Mouse (Mus musculus): ENCODE measurements around the gene Pax8. TPM values are rescaled to one million over a fixed set of nuclear protein-coding genes. Genes with fewer than 3 reads are reported as not detected.

Gene Pax8
- polyA plus RNA-seq (2015; fragmentation: Nextera tagmentation; extraction: Ambion mirVana) = 0.28 and 0.31 TPM in 2 replicates

GRCm38 (mm10) chr2:24475420-24475819 lies at the start of gene Pax8:
Gene Pax8, minus strand, starts transcription at chr2:24475599.
- peaks cover 65% of the 10 kb centered on the region for H3K27me3 ChIP-seq
- 19% methylated on average over 9 of the region's 9 CpGs for WGBS (ENCODE audit: insufficient replicate concordance)

GRCm38 (mm10) chr2:24521430-24522226 lies 46.2 kb upstream of the Pax8 start:
- no peak for ATAC-seq (ENCODE audit: insufficient read depth)
- no peaks in the 10 kb centered on the region for H3K4me1 ChIP-seq (replicated peaks)
- peak overlapping the region; percentile 17; the same call in 1 of the 2 replicates for H3K4me3 ChIP-seq (replicated peaks)
- peaks cover 29% of the 10 kb centered on the region for H3K27me3 ChIP-seq
- no peak overlapping the region for H3K9ac ChIP-seq
- no peaks in the 10 kb centered on the region for H3K9me3 ChIP-seq (replicated peaks)
- H3K4me2 ChIP-seq = peak overlapping the region; percentile 42
- no peaks in the 10 kb centered on the region for H3K36me3 ChIP-seq (replicated peaks)
- WGBS (ENCODE audit: insufficient replicate concordance) = 3% methylated on average over 33 of the region's 33 CpGs
- H3K27ac ChIP-seq (replicated peaks) = no peak overlapping the region

More at GRCm38 (mm10) chr2:24475420-24475819, at the start of gene Pax8:
- H3K4me2 ChIP-seq = no peak within 1 kb of the TSS
- ATAC-seq (ENCODE audit: insufficient read depth) = no peak
- H3K4me3 ChIP-seq (replicated peaks) = no peak within 1 kb of the TSS
- H3K9ac ChIP-seq = no peak within 1 kb of the TSS
- no peaks in the 10 kb centered on the region for H3K4me1 ChIP-seq (replicated peaks)
- H3K36me3 ChIP-seq (replicated peaks) = no peaks in the 10 kb centered on the region
- no peak within 1 kb of the TSS for H3K27ac ChIP-seq (replicated peaks)
- H3K9me3 ChIP-seq (replicated peaks) = no peaks in the 10 kb centered on the region

DNA sequence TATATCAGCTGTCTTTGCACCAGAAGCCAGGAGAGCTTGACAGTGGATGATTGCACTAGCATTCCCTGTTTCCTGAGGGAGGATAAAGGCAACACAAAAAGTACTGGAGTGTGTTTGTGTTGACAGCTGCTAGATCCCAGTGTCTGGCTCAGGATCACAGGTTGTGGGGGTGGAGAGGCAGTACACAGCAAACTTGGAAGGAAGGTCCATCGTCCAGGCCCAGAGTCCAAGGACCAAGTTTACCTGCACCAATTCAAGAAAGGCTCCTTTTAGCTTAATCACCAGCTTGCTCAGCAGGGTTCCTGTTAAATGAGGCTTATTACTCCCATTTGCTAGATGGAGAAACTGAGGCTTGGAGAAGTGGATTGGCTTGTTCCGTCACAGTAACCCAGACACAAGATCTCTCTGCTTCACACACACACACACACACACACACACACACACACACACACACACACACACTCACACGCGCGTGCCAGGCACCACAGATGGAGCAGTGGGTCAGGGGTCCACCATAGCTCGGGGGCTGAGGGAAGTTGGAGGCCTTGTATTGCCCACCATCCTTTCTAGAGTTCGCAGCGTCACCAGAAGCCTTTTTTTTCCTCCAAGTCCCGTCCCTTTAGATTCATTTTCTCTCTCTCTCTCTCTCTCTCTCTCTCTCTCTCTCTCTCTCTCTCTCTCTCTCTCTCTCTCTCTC lies 45.3 kb upstream of the Pax8 start:
- no peak overlapping the region for H3K9ac ChIP-seq

GRCm38 (mm10) chr2:24516946-24517345 lies 41.5 kb upstream of the Pax8 start:
- WGBS (ENCODE audit: insufficient replicate concordance) = 60% methylated on average over 3 of the region's 3 CpGs

More for the DNA sequence above, 45.3 kb upstream of the Pax8 start:
- no peak overlapping the region for H3K27ac ChIP-seq (replicated peaks)
- 24% methylated on average over 9 of the region's 9 CpGs for WGBS (ENCODE audit: insufficient replicate concordance)
- H3K4me3 ChIP-seq (replicated peaks) = no peak overlapping the region
- H3K4me2 ChIP-seq = no peak overlapping the region
- H3K4me1 ChIP-seq (replicated peaks) = no peaks in the 10 kb centered on the region
- ATAC-seq (ENCODE audit: insufficient read depth) = no peak
- H3K27me3 ChIP-seq = peaks cover 29% of the 10 kb centered on the region
- H3K36me3 ChIP-seq (replicated peaks) = no peaks in the 10 kb centered on the region
- H3K9me3 ChIP-seq (replicated peaks) = no peaks in the 10 kb centered on the region

DNA sequence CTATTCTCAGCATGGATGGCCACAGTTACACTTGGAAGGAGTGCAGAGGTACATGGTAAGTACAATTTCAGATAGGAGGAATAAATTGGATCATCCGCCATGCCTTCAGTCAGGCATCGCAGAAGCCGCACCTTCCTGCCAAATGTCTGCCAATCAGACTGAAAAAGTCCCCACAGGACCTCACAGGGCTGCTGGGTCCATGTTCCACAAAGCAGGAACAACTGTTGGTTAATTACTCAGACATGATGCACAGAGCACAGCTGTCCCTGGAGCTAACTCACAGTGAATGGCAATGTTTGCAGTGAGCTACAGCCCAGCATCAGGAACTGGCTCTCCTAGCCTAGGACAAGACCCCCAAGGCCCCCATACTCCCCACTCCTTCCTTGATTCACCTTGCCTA lies 32.0 kb upstream of the Pax8 start:
- Histone ChIP-seq H3K9me3 (replicated peaks) (no peaks in the 10 kb centered on the region), H3K27me3 (no peaks in the 10 kb centered on the region), H3K4me2 (no peak overlapping the region), H3K9ac (no peak overlapping the region), H3K27ac (replicated peaks) (no peak overlapping the region), H3K36me3 (replicated peaks) (no peaks in the 10 kb centered on the region), H3K4me3 (replicated peaks) (no peak overlapping the region), H3K4me1 (replicated peaks) (no peaks in the 10 kb centered on the region)
- WGBS (ENCODE audit: insufficient replicate concordance) = 71% methylated on average over 3 of the region's 3 CpGs
- no peak for ATAC-seq (ENCODE audit: insufficient read depth)

More at GRCm38 (mm10) chr2:24516946-24517345, 41.5 kb upstream of the Pax8 start:
- no peak for ATAC-seq (ENCODE audit: insufficient read depth)
- no peaks in the 10 kb centered on the region for H3K4me1 ChIP-seq (replicated peaks)
- no peak overlapping the region for H3K4me2 ChIP-seq
- no peak overlapping the region for H3K27ac ChIP-seq (replicated peaks)
- H3K27me3 ChIP-seq = peaks cover 23% of the 10 kb centered on the region
- no peaks in the 10 kb centered on the region for H3K9me3 ChIP-seq (replicated peaks)
- H3K36me3 ChIP-seq (replicated peaks) = no peaks in the 10 kb centered on the region
- no peak overlapping the region for H3K4me3 ChIP-seq (replicated peaks)
- H3K9ac ChIP-seq = no peak overlapping the region

GRCm38 (mm10) chr2:24502963-24503471 lies 27.6 kb upstream of the Pax8 start:
- no peak for ATAC-seq (ENCODE audit: insufficient read depth)
- no peak overlapping the region for H3K4me2 ChIP-seq

GRCm38 (mm10) chr2:24500921-24501320 lies 25.5 kb upstream of the Pax8 start:
- no peak overlapping the region for H3K9ac ChIP-seq
- WGBS (ENCODE audit: insufficient replicate concordance) = 55% methylated on average over 2 of the region's 2 CpGs
- no peak overlapping the region for H3K27ac ChIP-seq (replicated peaks)
- no peaks in the 10 kb centered on the region for H3K36me3 ChIP-seq (replicated peaks)
- H3K4me3 ChIP-seq (replicated peaks) = no peak overlapping the region
- H3K27me3 ChIP-seq = no peaks in the 10 kb centered on the region
- H3K4me2 ChIP-seq = no peak overlapping the region
- no peaks in the 10 kb centered on the region for H3K9me3 ChIP-seq (replicated peaks)
- ATAC-seq (ENCODE audit: insufficient read depth) = no peak
- no peaks in the 10 kb centered on the region for H3K4me1 ChIP-seq (replicated peaks)

More at GRCm38 (mm10) chr2:24502963-24503471, 27.6 kb upstream of the Pax8 start:
- Histone ChIP-seq H3K9ac (no peak overlapping the region), H3K36me3 (replicated peaks) (no peaks in the 10 kb centered on the region), H3K27ac (replicated peaks) (no peak overlapping the region), H3K27me3 (no peaks in the 10 kb centered on the region), H3K9me3 (replicated peaks) (no peaks in the 10 kb centered on the region), H3K4me3 (replicated peaks) (no peak overlapping the region), H3K4me1 (replicated peaks) (no peaks in the 10 kb centered on the region)
- 36% methylated on average over 5 of the region's 5 CpGs for WGBS (ENCODE audit: insufficient replicate concordance)

DNA sequence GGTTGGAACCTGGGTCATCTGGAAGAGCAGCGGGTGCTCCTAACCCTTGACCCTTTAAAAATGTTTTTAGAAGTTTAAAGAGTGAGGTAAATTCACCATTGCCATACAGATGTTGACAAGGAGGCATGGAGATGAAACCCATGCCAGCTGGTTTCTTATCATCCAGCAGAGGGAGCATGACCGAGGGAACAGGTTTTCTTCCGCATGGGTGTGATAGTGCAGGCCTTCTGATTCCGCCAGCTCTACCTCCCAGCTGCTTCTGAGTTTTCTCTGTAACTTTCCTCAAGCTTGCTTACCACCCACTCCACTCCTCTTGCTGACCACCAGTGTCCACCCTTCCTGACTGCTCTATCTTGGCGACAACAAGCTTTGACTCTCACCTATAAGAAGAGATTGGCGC lies 15.2 kb upstream of the Pax8 start:
- H3K27me3 ChIP-seq = no peaks in the 10 kb centered on the region
- H3K4me1 ChIP-seq (replicated peaks) = no peaks in the 10 kb centered on the region
- WGBS (ENCODE audit: insufficient replicate concordance) = 36% methylated on average over 6 of the region's 6 CpGs
- H3K4me3 ChIP-seq (replicated peaks) = no peak overlapping the region
- H3K9ac ChIP-seq = no peak overlapping the region
- no peak for ATAC-seq (ENCODE audit: insufficient read depth)
- no peak overlapping the region for H3K27ac ChIP-seq (replicated peaks)
- H3K4me2 ChIP-seq = no peak overlapping the region
- no peaks in the 10 kb centered on the region for H3K9me3 ChIP-seq (replicated peaks)
- H3K36me3 ChIP-seq (replicated peaks) = no peaks in the 10 kb centered on the region

- no peaks in the 10 kb centered on the region for H3K4me1 ChIP-seq (replicated peaks)
- H3K36me3 ChIP-seq (replicated peaks) = no peaks in the 10 kb centered on the region
- ATAC-seq (ENCODE audit: insufficient read depth) = no peak
- no peak overlapping the region for H3K4me2 ChIP-seq
- WGBS (ENCODE audit: insufficient replicate concordance) = 43% methylated on average over 3 of the region's 3 CpGs
- H3K27me3 ChIP-seq = no peaks in the 10 kb centered on the region
- no peak overlapping the region for H3K4me3 ChIP-seq (replicated peaks)
- no peak overlapping the region for H3K9ac ChIP-seq
- no peak overlapping the region for H3K27ac ChIP-seq (replicated peaks)
- H3K9me3 ChIP-seq (replicated peaks) = no peaks in the 10 kb centered on the region
These were observed 13.3 kb upstream of the Pax8 start for GRCm38 (mm10) chr2:24488660-24489059.

DNA sequence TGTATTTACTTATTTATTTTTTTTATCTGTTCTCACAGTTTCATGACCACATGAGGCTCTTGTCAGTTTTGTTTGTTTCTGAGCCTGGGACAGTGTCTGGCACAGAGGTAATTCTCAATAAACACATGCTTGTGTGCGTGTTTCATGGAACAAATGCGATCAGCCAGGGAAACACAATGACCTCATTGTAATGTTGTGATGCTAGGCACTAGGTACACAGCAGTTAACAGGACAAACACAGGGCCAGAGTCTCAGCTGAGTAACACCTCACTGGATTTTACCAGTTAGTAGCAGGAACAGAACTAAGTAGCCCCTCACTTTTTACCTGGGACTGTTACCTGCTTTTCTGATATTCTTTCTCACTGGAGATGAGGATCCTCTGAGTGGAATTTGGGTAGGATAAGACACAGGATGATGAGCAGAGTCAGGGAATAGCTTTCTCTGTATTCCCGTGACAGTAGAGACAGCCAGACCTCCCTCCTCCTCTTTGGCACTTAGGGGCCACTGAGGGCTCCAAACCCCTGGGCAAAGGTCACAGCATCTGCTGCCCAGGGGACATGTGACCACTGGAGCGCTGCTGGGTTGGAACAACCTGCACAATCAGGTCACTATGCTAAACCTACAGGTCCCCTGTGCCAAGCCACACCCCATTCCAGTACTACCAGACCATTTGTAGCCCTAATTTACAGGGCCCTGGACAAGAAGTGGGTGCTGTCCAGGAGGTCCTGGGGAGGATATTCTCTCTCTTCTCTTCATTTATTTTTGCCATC lies 11.8 kb upstream of the Pax8 start:
- Histone ChIP-seq H3K27ac (replicated peaks) (no peak overlapping the region), H3K4me2 (no peak overlapping the region), H3K9me3 (replicated peaks) (no peaks in the 10 kb centered on the region), H3K4me3 (replicated peaks) (no peak overlapping the region), H3K4me1 (replicated peaks) (no peaks in the 10 kb centered on the region), H3K9ac (no peak overlapping the region), H3K27me3 (no peaks in the 10 kb centered on the region), H3K36me3 (replicated peaks) (no peaks in the 10 kb centered on the region)
- ATAC-seq (ENCODE audit: insufficient read depth) = no peak
- 51% methylated on average over 4 of the region's 4 CpGs for WGBS (ENCODE audit: insufficient replicate concordance)

DNA sequence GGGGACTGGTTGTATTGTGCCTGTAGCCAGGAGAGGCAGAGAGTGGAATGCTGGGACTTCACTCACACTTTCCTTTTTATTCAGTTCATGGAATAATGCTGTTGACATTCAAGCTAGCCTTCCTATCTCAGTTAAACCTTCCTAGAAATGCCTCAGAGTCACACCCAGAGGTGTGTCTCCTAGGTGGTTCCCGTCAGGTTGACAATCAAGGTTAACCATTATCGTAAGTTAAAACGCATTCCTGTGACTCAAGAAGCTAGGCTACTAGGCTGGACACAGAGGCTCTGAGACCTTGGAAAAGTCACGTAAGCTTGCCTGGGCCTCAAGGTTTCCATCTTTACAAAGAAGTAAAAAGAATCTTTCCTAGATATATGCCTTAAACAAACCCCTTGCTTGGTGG lies 10.0 kb upstream of the Pax8 start:
- WGBS (ENCODE audit: insufficient replicate concordance) = 74% methylated on average over 4 of the region's 4 CpGs
- Histone ChIP-seq H3K36me3 (replicated peaks) (no peaks in the 10 kb centered on the region), H3K9me3 (replicated peaks) (no peaks in the 10 kb centered on the region), H3K27me3 (no peaks in the 10 kb centered on the region), H3K4me3 (replicated peaks) (no peak overlapping the region), H3K27ac (replicated peaks) (no peak overlapping the region), H3K4me1 (replicated peaks) (no peaks in the 10 kb centered on the region), H3K9ac (no peak overlapping the region), H3K4me2 (no peak overlapping the region)
- ATAC-seq (ENCODE audit: insufficient read depth) = no peak
